Mouse (Mus musculus) megakaryocyte, embryonic 14.5 days (primary cell): ENCODE measurements around the gene Gkap1.

Experiments used
- FLI1 ChIP-seq: IDR thresholded peaks from 2 replicates; pipeline ENCODE4 v1.6.1; 2012; ENCODE audit warnings: low read length, inconsistent platforms, mixed read lengths
- GATA1 ChIP-seq: IDR thresholded peaks from 3 replicates; pipeline ENCODE4 v1.6.1; 2012; ENCODE audit warnings: mixed read lengths, low read length, inconsistent platforms, borderline replicate concordance

- TF ChIP-seq GATA1 (no peak), FLI1 (no peak)
Observed at GRCm38 (mm10) chr13:58191516-58191915, 84.0 kb downstream of the Gkap1 start.
